Mouse (Mus musculus) urinary bladder, postnatal 14 days (tissue): ENCODE results near the gene C1qtnf6.

ENCODE experiments used
- DNase-seq: peaks from one replicate; pipeline ENCODE4 v3.0.0; 2021; ENCODE audit warnings: low spot score

The C1qtnf6 gene

DNA sequence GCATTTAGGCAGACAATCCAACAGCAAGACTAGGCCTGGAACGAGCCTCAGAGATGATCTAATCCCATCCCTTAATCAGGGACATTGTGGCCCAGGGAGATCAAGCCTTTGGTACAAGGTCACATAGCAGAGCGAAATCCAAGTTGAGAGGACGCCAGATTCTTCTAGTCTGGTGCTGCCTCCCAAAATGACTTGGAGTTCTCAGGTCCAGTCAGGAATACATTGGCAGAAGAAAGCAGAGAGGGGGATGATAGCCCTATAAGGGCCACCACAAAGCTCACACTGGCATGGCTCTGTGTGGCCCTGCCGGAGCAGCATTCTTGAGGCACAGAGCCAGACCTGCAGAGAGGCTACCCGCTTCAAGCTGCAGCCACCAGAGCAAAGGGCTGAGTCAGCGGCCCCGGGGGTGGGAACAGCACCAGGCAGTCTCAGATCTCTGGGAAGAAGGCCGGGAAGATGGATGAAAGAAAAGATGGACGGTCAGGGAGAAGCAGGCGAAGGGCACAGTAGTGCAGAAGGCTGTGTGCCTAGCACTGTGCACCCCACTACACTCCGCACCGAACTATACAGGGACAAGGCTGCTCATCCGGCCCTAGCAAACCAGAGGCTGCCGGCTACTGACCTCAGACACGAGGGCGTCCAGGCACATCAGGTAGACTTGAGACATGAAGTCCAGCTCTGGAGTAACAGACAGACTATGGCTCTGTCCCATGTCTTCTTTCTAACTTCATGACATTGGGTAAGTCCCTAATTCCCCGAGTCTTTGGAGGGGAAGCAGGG, at the start of gene C1qtnf6:
Gene C1qtnf6 (minus strand): TSS at position 746 of the 780 bp plus-strand sequence.
- DNase-seq, result peak; percentile 79

- DNase-seq, result no peak
Observed at GRCm38 (mm10) chr15:78576284-78576810, 45.1 kb upstream of the C1qtnf6 start.

DNA sequence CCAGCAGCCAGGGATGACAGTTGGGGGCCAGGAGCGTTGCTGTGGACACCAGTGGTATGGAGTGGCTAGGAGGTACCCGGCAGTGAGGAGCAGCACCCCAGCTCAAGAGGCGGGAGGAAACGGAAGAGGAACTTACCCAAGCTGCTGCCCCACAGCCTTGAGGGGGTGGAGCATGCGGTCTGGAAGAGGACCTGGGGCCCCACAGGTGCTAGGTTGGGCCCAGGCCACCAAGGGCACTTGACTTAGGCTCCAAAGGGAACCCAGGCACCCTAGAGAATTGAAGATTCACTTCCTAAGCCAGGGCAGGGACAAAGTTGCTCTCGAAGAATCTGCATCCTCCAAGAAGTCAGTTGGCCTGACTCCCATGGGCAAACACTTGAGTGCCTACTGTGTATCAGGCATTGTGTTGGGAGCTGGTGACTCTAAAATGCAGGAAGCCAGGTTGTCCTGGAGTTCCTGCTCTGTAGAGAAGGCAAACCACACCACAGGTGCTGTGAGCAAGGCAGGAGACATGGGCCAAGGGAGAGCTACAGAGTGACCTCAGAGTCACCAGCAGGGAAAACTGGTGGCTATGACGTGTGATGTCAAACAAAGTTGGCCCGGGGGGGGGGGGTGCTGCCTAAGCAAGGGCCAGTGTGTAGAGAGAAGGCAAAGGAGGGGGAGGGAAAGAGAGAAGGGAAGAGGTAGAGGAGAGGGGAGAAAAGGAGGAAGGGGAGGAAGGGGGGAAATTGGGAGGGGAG, 41.6 kb upstream of the C1qtnf6 start, which contains the start of gene Rac2:
Gene Rac2 (minus strand): TSS at position 126 of the 740 bp plus-strand sequence.
- no peak for DNase-seq

DNA sequence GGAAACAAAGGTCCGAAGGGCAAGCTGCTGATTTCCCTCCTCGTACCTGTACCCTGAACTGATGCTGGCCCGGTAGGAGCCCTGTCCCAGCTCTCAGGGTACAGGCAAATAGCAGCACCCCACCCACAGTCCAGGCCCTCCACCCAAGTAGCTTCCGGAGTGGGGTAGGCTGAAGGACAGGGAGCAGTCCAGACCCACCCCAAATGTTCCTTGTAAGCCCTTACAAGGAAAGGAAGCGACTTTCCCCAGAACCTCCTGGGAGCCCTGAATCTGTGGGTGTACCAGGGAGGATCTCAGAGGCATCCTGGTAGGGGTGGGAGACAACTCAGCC, 41.0 kb upstream of the C1qtnf6 start:
- DNase-seq, result no peak

DNA sequence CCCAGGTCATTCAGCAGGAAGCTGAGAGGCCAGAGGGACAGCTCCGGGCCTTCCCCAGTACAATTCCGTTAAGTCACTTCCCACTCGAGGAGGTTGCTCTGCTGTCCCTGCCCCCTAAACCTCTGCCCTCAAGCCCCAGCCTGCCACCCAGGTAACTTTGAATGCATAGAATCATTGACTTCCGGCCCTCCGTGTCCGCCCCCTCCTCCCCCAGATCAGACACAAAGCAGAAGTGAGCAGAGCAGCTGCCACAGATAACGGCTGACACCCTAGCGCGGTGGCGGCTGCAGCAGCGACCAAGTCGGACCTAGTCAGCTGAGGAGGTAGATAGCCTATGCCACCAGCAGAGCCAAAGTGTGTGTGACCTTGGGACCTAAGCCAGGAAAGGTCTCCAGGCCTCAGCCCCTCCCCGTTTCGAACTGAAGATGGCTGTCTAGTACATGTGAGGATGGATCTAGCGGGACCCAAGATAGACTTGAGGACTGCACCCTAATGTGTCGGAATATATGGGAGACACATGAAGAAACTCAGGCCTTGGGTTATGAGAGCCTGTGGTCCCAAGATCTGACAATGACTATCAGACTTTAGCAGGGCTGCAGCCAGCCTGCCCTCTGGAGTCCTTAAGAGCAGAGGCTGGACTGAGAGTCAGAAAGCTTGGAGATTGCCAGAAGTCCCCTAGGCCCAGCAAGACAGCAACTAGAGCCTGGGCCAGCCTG, 40.5 kb upstream of the C1qtnf6 start:
- DNase-seq, result no peak

DNA sequence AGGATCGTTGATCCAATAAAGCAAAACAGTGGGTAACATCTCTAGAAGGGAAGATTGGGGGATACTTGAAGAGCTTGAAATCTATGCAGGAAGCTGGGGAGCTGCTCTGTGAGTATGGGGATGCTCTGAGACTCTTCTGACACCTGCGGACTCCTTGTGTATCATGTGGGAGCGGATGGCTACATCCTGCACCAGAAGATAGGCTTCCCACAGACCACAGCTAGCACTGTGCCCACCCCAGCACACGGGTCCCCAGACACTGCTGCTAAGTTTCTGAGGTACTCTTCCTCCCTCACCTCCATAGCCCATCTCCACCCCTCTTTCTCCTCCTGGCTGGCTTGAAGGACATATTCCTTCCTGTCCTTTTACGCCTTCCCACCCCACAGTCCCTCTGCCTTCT, 39.0 kb upstream of the C1qtnf6 start:
- DNase-seq, result no peak

- DNase-seq, result no peak
Observed at GRCm38 (mm10) chr15:78567608-78568120, 36.4 kb upstream of the C1qtnf6 start.

DNA sequence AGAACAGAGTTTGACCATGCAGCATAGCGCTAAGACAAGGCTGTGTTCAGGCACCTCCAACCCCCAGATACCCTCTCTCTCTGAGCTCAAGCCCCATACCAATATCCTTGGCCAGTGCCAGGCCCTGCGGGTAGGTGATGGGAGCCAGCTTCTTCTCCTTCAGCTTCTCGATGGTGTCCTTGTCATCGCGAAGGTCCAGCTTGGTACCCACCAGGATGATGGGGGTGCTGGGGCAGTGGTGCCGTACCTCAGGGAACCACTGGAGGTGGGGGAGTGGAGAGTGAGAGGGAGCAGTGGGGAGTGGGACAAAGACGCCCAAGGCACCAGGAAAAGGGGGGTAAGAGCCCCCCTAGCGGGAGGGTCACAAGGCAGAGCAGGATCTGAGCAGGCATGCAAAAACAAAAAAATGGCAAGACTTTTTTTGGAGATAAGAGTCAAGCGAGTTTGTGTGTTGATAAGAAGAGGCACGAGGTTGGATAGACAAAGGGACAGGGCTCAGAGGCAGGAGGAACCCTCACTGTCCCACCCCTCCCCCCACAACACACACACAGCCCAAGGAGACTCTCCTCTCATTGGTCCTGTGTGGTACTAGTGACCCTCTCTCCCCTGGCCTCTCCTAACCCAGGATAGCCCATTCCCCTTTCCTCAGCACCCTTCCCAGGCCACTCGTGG, 33.7 kb upstream of the C1qtnf6 start:
- no peak for DNase-seq

DNA sequence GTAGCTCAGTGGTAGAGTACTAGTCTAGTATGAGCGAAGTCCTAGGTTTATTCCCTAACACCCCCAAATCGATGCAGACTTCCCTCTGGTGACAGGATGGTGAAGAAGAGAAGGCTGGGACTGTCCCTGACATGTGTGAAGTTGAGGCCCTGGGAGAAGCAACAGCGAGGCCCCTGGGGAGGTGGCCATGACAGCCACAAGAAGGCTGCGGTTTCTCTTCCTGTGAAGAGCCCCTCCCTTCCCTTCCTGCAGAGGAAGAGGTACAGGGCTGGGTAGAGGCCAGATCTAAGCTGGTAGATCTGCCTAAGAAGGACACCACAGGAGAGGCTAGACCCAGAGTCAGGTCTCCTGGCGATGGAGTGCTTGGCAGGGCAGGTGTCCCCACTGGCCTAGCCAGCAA, 32.7 kb upstream of the C1qtnf6 start:
- DNase-seq, result no peak

DNA sequence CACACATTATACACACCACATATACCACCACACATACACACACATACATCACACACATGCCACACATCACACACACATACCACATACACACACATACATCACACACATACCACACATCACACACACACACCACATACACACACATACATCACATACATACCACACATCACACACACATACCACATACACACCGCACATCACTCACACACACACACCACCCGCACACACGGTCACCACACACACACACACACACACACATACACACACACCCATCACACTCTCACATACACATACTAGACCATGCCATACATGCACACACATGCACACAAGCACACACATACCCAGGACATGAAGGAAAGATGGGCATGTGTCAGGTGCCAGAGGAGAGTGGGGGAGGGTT, 32.1 kb upstream of the C1qtnf6 start:
- DNase-seq, result no peak

DNA sequence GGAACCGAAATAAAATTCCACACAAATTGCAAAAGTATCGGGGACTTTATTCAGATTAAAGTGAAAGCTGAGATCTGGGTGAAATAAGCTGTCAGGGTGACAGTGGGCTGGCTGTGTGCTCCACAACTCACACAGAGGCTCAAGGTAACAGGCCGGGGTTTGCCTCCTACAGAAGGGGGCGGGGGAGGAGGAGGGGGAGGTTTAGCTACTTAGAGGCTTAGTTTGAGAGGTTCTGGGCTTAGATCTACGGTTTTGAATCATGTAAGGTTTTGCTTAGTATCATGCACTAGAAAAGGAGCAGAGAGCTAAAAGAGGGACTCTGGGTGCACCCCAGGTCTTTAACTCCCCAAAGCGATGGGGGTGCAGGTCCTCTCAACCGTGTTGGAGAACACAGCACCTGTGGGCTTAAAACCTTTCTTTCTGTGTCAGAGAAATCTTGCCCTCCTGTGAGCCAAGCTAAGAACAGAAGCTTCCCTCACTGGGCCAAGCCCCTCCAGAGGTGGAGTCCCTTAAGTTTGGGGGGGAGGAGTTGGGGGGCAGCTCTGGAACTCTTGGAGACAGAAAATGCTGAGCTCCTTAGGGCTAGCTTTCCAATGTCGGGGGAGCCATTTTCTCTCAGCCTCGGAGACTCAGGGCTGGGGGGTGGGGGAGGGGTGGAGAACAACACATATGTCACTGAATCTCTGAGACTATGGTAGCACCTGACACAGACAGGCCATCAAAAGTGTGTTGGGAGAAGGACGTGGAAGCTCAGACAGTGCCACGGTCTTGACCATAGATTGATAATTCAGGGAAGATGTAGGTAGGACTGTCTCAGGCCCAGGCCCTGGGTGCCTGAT, 28.1 kb upstream of the C1qtnf6 start:
- DNase-seq, result no peak

DNA sequence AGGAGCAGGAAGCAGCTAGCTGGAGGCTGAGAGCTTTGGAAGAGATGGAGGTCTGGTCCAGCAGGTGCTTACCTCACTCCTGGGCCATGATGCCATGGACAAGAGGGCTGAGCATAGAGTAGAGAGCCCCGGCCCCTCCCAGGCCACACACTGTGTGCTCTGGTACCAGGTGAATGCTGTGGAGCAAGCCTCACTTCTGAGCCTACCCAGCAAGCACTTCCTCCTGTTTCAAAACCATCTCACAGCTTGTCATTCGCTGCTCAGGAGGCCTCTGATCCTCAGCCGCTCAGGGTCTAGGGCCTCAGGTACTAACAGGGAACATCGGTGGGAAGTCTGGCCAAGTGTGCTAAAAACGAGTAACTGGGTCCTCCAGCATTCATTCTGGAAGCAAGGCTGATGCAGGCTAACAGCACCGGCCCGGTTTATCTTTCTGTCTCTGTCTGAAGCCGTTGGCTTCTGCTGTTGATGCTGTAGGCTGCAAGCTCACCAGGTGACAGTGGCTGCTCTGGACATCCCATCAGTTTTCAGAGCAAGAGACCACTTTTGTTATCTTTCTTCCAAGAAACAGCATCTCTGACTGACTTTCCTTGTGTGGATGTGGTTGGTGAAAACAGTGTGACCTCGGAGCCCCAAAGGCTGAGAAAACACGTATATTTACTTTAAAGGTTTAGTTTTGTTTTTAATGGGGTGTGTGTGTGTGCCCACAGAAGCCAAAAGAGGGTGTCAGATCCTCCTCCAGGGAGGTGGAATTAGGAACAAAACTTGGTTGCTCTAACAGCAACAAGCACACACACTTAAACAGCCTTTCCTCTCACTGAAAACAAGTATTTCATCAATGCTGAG, 26.7 kb upstream of the C1qtnf6 start:
- DNase-seq, result no peak

- DNase-seq, result no peak
Observed at GRCm38 (mm10) chr15:78554545-78555313, 23.5 kb upstream of the C1qtnf6 start.

GRCm38 (mm10) chr15:78549189-78549734, 18.0 kb upstream of the C1qtnf6 start:
- no peak for DNase-seq

DNA sequence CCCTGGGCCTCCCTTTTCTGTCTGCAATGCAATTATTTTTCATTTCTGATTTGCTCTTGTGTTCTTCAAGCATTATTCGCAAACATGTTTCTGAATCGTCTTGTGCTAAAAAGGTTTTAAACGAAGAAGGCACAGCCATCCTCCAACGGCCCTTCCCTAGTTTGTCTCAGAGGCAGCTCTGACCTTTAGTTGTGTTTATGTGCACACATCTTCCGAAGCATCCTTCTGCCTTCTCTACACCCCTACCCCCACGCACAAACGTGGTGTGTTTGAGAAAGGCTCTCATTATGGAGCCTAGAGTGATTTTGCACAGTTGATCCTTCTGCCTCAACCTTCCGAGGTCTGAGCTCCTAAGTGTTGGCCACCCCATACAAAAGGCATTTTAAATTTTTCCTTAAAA, 17.5 kb upstream of the C1qtnf6 start:
- DNase-seq, result no peak

GRCm38 (mm10) chr15:78548336-78548665, 17.1 kb upstream of the C1qtnf6 start:
- DNase-seq, result no peak

DNA sequence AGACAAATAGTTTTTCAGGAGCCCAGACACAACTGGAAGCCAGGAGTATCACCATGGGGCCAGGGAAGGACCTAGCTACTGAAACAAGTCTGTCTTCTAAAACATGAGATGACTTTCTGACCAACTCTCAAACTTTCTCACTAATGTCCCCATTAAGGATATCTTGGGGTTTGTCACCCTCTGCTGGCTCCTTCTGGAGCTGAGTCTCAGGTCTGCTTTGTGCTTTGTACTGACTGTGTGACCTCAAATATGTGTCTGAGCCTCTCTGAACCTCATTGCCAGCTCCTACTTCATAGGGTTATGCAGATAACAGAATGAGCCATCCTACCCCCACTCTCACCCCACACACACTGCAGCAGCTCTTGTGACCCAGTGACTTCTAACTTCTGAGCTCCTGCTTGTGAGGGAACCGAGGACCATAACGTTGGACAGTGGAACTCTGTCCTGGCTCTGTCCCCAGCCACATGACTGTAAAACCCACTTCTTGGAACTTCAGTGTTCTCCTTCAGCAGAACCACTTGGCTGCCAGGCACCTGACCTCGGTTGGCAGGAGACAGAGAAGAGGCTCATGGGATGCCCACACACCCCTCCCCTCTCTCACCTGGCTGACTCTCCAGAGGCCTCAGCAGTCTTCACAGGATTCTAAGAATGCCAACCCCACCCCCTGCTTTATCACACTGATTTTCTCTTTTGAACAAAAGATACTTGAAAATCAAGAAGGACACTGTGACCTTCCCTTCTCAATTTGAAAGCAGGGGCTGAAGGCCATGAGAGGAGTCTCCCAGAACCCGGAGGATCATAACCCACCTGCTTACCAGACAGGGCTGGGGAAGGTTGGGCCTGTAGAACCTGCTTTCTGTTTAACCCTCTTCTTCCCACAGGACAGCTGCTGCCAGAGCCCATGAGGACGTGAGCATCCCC, 16.5 kb upstream of the C1qtnf6 start:
- no peak for DNase-seq

- no peak for DNase-seq
Observed at GRCm38 (mm10) chr15:78546060-78546459, 14.8 kb upstream of the C1qtnf6 start.
